Mouse (Mus musculus) activated CD4-positive, CD25-positive, alpha-beta regulatory T cell (primary cell): ENCODE measurements around the gene Cfd. TPM values are rescaled to one million over a fixed set of nuclear protein-coding genes. Genes with fewer than 3 reads are reported as not detected.

ENCODE experiments used
- polyA plus RNA-seq, 2 experiments: library from polyadenylated mRNA; unstranded; fragments of 100-300 nt; shearing (Covaris generic); gene quantifications; one replicate each; pipeline ENCODE4 v1.2.1; 2017

Gene Cfd
- polyA plus RNA-seq: not detected

GRCm38 (mm10) chr10:79890670-79891069, at the start of gene Cfd:
Gene Cfd (plus strand): TSS chr10:79890853.

GRCm38 (mm10) chr10:79853860-79854795, 36.5 kb upstream of the Cfd start, which contains the start of gene Ptbp1:
Gene Ptbp1 (plus strand): TSS chr10:79854427.

GRCm38 (mm10) chr10:79874290-79874862, 16.3 kb upstream of the Cfd start, which contains the start of the genes Prtn3 and Plppr3:
Gene Prtn3 (plus strand): TSS chr10:79874476.
Gene Plppr3 (minus strand): TSS chr10:79874634.

GRCm38 (mm10) chr10:79886054-79886453, 4.6 kb upstream of the Cfd start, which contains the start of gene Elane:
Gene Elane (plus strand): TSS chr10:79886247.

GRCm38 (mm10) chr10:79908167-79909091, 17.8 kb downstream of the Cfd start, which contains the start of gene Med16:
Gene Med16 (minus strand): TSS chr10:79908923.

DNA sequence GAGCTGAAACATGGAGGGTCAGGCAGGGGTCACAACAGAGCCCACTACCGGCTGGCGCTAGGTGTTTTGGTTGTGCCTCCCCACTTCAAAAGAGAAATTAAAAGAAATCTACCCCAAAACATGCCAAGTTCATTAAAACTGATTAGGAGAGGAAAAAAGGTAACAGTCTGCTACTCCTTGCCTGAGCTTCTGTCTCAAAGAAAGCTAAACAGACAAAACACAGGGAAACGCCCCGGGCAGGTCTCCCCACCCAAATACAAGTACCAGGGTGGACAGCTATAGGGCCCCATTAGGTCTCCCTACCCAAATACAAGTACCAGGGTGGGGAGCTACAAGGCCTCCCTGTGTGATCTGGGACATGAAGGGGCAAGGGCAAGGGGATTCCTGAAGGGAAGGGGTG, 19.9 kb downstream of the Cfd start, which contains the start of gene Gm26602:
Gene Gm26602, plus strand, starts transcription at position 301 of the 400 bp plus-strand sequence.

DNA sequence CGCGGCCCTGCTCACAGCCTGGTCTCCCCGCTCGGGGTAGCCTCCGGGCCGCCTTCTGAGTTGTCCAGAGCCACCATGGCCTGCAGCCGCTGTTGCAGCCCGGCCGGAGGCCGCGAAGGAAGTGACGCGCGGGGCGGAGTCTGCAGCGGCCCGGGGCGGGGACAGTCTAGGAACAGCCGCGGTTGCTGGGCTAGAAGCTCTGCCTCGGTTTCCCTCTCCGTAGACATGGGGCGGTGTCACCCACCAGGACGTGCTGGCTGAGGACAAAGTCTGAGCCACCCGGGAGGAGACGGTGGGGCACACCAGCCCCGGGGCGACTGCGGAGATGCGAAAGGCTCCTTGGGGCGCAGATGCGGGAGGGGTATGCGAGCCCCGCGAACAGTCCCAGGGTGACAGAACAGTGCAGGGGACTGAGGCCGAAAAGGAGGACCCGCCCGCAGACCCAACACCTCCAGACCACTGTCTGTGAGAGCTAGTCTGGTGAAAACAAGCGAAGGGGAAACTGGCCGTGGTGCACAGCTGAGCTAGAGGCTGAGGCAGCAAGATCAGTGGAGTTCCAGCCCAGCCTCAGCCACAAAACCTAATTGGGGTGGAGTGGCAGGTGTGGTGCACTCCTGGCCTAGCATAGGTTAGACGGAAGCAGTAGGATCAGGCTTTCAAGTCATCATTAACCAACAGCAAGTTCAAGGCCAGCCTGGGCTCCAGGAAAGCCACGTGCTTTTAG, 26.3 kb downstream of the Cfd start, which contains the start of gene Kiss1r:
Gene Kiss1r, plus strand, starts transcription at position 164 of the 724 bp plus-strand sequence.

GRCm38 (mm10) chr10:79920958-79921535, 30.4 kb downstream of the Cfd start, which contains the start of gene R3hdm4:
Gene R3hdm4 (minus strand): TSS chr10:79921208.

DNA sequence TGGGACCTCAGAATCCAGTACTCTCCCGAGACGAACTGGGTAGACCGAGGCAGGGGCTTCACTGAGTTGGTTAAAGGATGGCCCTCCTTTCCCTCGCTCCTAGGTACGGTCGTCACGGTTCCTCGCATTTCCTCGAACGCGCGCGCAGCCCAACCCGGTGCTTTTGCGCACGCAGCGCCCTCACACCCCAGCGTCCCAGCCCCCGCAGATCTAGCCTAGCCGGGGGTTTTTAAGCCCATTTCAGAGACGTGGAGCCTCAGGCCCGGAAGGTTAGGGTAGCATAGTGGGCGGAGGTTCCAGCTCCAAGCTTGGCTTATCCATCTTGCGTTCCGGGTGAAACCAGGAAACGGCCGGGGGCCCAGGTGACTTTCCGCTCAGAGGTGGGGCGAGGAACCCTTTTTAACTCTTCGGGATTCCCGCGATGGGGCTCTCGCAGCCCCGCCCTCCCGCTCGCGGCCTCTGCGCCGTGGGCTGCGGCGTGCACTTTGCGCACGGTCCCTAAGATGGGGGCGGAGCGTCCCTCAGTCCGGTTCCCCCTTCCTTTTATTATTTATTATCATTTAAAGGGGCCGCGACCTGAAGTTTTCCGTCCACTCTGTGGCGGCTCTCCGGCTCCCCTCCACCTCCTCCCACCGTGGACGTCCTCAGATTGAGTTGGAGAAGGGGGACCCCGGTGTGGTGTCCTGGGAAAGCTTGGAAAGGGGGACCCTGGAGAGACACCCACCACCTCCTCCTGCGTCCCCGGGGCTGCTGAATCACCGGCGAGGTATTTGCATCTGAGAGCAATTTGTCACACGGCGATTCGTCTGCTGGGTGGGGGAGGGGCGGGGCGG, 36.1 kb downstream of the Cfd start, which contains the start of gene Arid3a:
Gene Arid3a, plus strand, starts transcription at position 553 of the 833 bp plus-strand sequence.

Other genes starting within 250 kb of the Cfd start
- not detected for gene Odf3l2, start 245.1 kb upstream of the Cfd start, polyA plus RNA-seq
- gene Madcam1, start 226.3 kb upstream of the Cfd start, polyA plus RNA-seq: under 1 TPM; 0.32 to 0.51 TPM
- 10 to 100 TPM; 58.4 to 61.8 TPM for gene Tpgs1, start 221.5 kb upstream of the Cfd start, polyA plus RNA-seq
- 100 to 1,000 TPM; 104 to 107 TPM for gene Cdc34, start 208.7 kb upstream of the Cfd start, polyA plus RNA-seq
- 1 to 10 TPM; 1.2 to 1.5 TPM for gene Gzmm, start 201.8 kb upstream of the Cfd start, polyA plus RNA-seq
- 100 to 1,000 TPM; 226 to 283 TPM for gene Bsg, start 186.4 kb upstream of the Cfd start, polyA plus RNA-seq
- under 1 TPM; 0.13 to 0.23 TPM for gene Hcn2, start 174.2 kb upstream of the Cfd start, polyA plus RNA-seq
- gene Polrmt, start 144.3 kb upstream of the Cfd start, polyA plus RNA-seq: 10 to 100 TPM; 29.5 to 32.3 TPM
- gene Fgf22, start 135.8 kb upstream of the Cfd start, polyA plus RNA-seq: under 1 TPM; 0.12 to 0.33 TPM
- gene Rnf126, start 123.9 kb upstream of the Cfd start, polyA plus RNA-seq: 10 to 100 TPM; 47.0 to 58.4 TPM
- under 1 TPM; 0.55 to 0.81 TPM for gene Fstl3, start 113.6 kb upstream of the Cfd start, polyA plus RNA-seq
- under 1 TPM; 0.23 to 0.55 TPM for gene Prss57, start 99.9 kb upstream of the Cfd start, polyA plus RNA-seq
- 1 to 10 TPM; 2.1 to 3.4 TPM for gene Palm, start 97.3 kb upstream of the Cfd start, polyA plus RNA-seq
- 1 to 10 TPM in 1 of 2 experiments, not detected in 1; 1.1 TPM for gene Misp, start 69.9 kb upstream of the Cfd start, polyA plus RNA-seq
- 100 to 1,000 TPM; 242 to 297 TPM for gene Ptbp1, start 36.4 kb upstream of the Cfd start, polyA plus RNA-seq
- not detected for gene Prtn3, start 16.4 kb upstream of the Cfd start, polyA plus RNA-seq
- 1 to 10 TPM; 2.5 to 3.6 TPM for gene Plppr3, start 16.2 kb upstream of the Cfd start, polyA plus RNA-seq
- not detected for gene Elane, start 4.6 kb upstream of the Cfd start, polyA plus RNA-seq
- gene Med16, start 18.1 kb downstream of the Cfd start, polyA plus RNA-seq: 10 to 100 TPM; 27.8 to 35.8 TPM
- 10 to 100 TPM; 16.0 to 34.9 TPM for gene Gm26602, start 20.0 kb downstream of the Cfd start, polyA plus RNA-seq
- under 1 TPM; 0.47 to 0.56 TPM for gene Kiss1r, start 26.1 kb downstream of the Cfd start, polyA plus RNA-seq
- 100 to 1,000 TPM; 188 to 197 TPM for gene R3hdm4, start 30.4 kb downstream of the Cfd start, polyA plus RNA-seq
- gene Arid3a, start 36.2 kb downstream of the Cfd start, polyA plus RNA-seq: 10 to 100 TPM in 1 of 2 experiments, 1 to 10 TPM in 1; 7.0 to 15.0 TPM
- gene Wdr18, start 69.3 kb downstream of the Cfd start, polyA plus RNA-seq: 10 to 100 TPM; 52.3 to 56.5 TPM
- under 1 TPM; 0.13 to 0.28 TPM for gene Grin3b, start 79.9 kb downstream of the Cfd start, polyA plus RNA-seq
- gene Tmem259, start 93.5 kb downstream of the Cfd start, polyA plus RNA-seq: 10 to 100 TPM; 24.8 to 28.5 TPM
- 100 to 1,000 TPM; 650 to 940 TPM for gene Cnn2, start 97.7 kb downstream of the Cfd start, polyA plus RNA-seq
- gene Abca7, start 105.6 kb downstream of the Cfd start, polyA plus RNA-seq: 10 to 100 TPM; 21.2 to 46.3 TPM
- 100 to 1,000 TPM; 587 to 734 TPM for gene Arhgap45, start 125.8 kb downstream of the Cfd start, polyA plus RNA-seq
- 100 to 1,000 TPM; 167 to 199 TPM for gene Polr2e, start 148.9 kb downstream of the Cfd start, polyA plus RNA-seq
- gene Gpx4, start 156.3 kb downstream of the Cfd start, polyA plus RNA-seq: 100 to 1,000 TPM; 438 to 449 TPM
- gene Sbno2, start 214.7 kb downstream of the Cfd start, polyA plus RNA-seq: 10 to 100 TPM; 34.5 to 48.9 TPM
- gene Stk11, start 224.9 kb downstream of the Cfd start, polyA plus RNA-seq: 10 to 100 TPM; 32.3 to 56.4 TPM
- 100 to 1,000 TPM; 430 to 441 TPM for gene Atp5d, start 247.8 kb downstream of the Cfd start, polyA plus RNA-seq
- 1 to 10 TPM; 1.8 to 1.9 TPM for gene Cbarp, start 250.0 kb downstream of the Cfd start, polyA plus RNA-seq